Mouse (Mus musculus) liver, embryonic 15.5 days (tissue): ENCODE measurements around the gene Hddc3. TPM values are rescaled to one million over a fixed set of nuclear protein-coding genes. Genes with fewer than 3 reads are reported as not detected.

Experiments
- ATAC-seq: fragments of 200-750 bp; cut with Nextera tagmentation; 2 replicates; pipeline ENCODE4 v1.8.0; 2017; ENCODE audit warnings: moderate number of reproducible peaks, mild to moderate bottlenecking, moderate library complexity; ENCODE audit not compliant: insufficient read depth
- H3K27ac ChIP-seq: fragments of 300-500 bp; sonication (generic); replicated peaks from 2 replicates; pipeline ENCODE4 v1.5.1; 2015; ENCODE audit warnings: mild to moderate bottlenecking, inconsistent platforms
- H3K27me3 ChIP-seq: fragments of 300-500 bp; sonication (generic); 2 replicates; pipeline ENCODE4 v1.6.1; 2015; ENCODE audit warnings: mild to moderate bottlenecking, inconsistent platforms
- H3K36me3 ChIP-seq: fragments of 300-500 bp; sonication (generic); replicated peaks from 2 replicates; pipeline ENCODE4 v1.6.1; 2015; ENCODE audit warnings: moderate library complexity, mild to moderate bottlenecking, inconsistent platforms
- H3K4me1 ChIP-seq: fragments of 300-500 bp; sonication (generic); replicated peaks from 2 replicates; pipeline ENCODE4 v1.6.1; 2015; ENCODE audit warnings: inconsistent platforms
- H3K4me2 ChIP-seq: fragments of 300-500 bp; sonication (generic); 2 replicates; pipeline ENCODE4 v1.6.1; 2015; ENCODE audit warnings: moderate library complexity, mild to moderate bottlenecking, inconsistent platforms
- H3K4me3 ChIP-seq: fragments of 300-500 bp; sonication (generic); replicated peaks from 2 replicates; pipeline ENCODE4 v1.5.1; 2015; ENCODE audit warnings: mild to moderate bottlenecking, inconsistent platforms
- H3K9ac ChIP-seq: fragments of 300-500 bp; sonication (generic); 2 replicates; pipeline ENCODE4 v1.6.1; 2015; ENCODE audit warnings: moderate library complexity, mild to moderate bottlenecking, inconsistent platforms
- H3K9me3 ChIP-seq: fragments of 300-500 bp; sonication (generic); replicated peaks from 2 replicates; pipeline ENCODE4 v1.6.1; 2016; ENCODE audit warnings: inconsistent platforms
- WGBS: fragments of 180-500 bp; shearing (Covaris S2); methylation state at CpG from one replicate; pipeline ENCODE4 v1.1.7; 2015; ENCODE audit warnings: mixed read lengths; ENCODE audit not compliant: insufficient replicate concordance; 5-methylcytosine and 5-hydroxymethylcytosine counted together
- polyA plus RNA-seq: library from polyadenylated mRNA; unstranded; fragments of >200 nt; fragmentation: Nextera tagmentation; extraction: Ambion mirVana; gene quantifications from 2 replicates; pipeline ENCODE4 v1.2.1, GENCODE M21; 2015

The Hddc3 gene
- polyA plus RNA-seq, 1 experiment from 2014 or later: 3.5 TPM

DNA sequence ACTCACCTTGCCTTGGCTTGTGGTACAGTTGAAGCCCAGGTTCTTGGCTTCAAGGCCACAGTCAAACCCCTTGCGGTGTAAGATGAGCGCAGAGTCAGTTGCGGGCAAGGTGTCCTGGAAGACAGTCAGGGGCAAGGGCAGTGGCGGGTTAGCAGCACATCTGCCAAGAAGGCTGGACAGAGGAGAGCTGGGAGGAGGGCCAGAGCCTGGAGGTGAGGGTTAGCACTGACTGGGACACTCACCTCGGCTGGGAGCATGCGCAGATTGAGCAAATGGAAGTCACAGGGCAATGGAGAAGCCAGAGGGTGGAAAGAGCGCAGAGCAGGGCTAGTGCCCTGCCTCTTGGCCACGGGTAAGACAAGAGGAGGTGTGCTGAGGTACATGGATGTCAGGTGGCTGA, 10.0 kb downstream of the Hddc3 start:
- no peak overlapping the region for H3K4me3 ChIP-seq
- H3K4me2 ChIP-seq: no peak overlapping the region
- no peak overlapping the region for H3K9ac ChIP-seq
- no peak for ATAC-seq
- H3K4me1 ChIP-seq: peaks cover 12% of the 10 kb centered on the region
- 83% methylated on average over 8 of the region's 8 CpGs for WGBS
- no peaks in the 10 kb centered on the region for H3K9me3 ChIP-seq
- H3K27ac ChIP-seq: no peak overlapping the region
- H3K36me3 ChIP-seq: peaks cover 37% of the 10 kb centered on the region; the same call in 1 of the 2 replicates
- no peaks in the 10 kb centered on the region for H3K27me3 ChIP-seq

DNA sequence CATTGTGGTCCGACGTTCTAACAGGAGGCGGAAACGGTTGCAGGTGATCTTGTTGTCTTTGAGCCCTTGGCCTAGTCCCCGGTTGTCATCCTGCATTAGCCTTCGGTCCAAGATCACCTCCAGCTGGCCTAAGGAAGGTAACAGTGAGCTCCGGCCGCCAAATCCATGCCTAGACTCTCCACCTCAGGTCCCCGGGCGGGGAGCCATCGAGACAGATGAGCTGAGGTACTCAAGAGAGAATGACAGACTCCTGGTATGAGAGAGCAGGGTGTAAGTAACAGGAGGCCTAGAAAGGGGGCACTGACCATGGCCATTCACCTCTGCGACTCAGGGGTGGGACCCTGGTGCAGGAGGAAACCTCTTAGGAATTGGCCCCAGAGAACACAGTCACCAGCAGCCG, 13.4 kb downstream of the Hddc3 start:
- ATAC-seq: no peak
- Histone ChIP-seq H3K4me3 (no peak overlapping the region), H3K9me3 (no peaks in the 10 kb centered on the region), H3K27me3 (no peaks in the 10 kb centered on the region), H3K4me1 (peaks cover 4% of the 10 kb centered on the region), H3K9ac (no peak overlapping the region), H3K4me2 (no peak overlapping the region), H3K36me3 (peaks cover 35% of the 10 kb centered on the region; the same call in 1 of the 2 replicates), H3K27ac (no peak overlapping the region)
- 78% methylated on average over 13 of the region's 13 CpGs for WGBS

DNA sequence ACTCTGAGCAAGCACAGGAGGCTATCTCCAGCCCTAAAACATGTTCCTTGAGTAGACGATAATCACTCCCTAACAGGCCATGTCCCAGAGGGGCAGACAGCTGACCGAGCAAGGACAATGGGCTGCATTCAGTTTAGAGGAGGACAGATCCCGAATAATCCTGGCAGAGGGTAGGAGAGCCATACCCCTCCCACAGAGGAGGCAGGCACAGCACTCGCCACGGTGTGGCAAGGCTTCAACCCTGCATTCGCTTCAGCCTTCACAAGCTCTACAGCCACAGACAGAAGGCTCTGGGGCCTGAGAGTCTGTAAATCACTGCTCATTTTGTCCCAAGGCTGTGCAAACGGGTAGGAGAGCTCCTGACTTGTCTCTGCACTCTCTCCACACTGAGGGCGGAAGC, 14.3 kb downstream of the Hddc3 start:
- H3K4me3 ChIP-seq: no peak overlapping the region
- no peak overlapping the region for H3K9ac ChIP-seq
- 76% methylated on average over 8 of the region's 8 CpGs for WGBS
- H3K36me3 ChIP-seq: peaks cover 32% of the 10 kb centered on the region; the same call in 1 of the 2 replicates
- no peaks in the 10 kb centered on the region for H3K9me3 ChIP-seq
- no peaks in the 10 kb centered on the region for H3K27me3 ChIP-seq
- H3K4me2 ChIP-seq: no peak overlapping the region
- H3K27ac ChIP-seq: no peak overlapping the region
- ATAC-seq: no peak
- no peaks in the 10 kb centered on the region for H3K4me1 ChIP-seq

DNA sequence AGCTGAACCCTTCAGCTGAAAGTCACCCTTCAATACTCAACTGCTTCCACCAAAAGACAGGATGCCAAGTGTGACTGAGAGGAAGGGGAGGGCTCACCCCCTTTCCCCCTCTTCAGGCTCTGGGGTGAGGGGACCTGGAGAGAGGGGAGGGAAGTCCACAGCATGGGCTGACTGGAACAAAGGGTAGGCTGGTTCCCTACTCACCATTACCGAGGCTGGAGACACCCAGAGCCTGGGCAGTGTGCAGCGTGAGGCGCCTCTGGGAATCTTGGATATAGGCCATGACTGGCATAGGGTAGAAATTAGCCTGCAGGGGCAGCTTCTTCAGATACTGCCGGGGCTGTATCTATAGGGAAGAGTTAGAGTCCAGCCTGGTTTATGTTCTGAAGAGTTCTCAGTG, 15.1 kb downstream of the Hddc3 start:
- Histone ChIP-seq H3K27ac (no peak overlapping the region), H3K36me3 (0 out of 2 replicates have a peak, but pooled peaks cover 28% of the 10 kb centered on the region), H3K27me3 (no peaks in the 10 kb centered on the region), H3K9me3 (no peaks in the 10 kb centered on the region), H3K4me2 (no peak overlapping the region), H3K4me1 (no peaks in the 10 kb centered on the region), H3K4me3 (no peak overlapping the region), H3K9ac (no peak overlapping the region)
- WGBS: 75% methylated on average over 4 of the region's 4 CpGs
- no peak for ATAC-seq

DNA sequence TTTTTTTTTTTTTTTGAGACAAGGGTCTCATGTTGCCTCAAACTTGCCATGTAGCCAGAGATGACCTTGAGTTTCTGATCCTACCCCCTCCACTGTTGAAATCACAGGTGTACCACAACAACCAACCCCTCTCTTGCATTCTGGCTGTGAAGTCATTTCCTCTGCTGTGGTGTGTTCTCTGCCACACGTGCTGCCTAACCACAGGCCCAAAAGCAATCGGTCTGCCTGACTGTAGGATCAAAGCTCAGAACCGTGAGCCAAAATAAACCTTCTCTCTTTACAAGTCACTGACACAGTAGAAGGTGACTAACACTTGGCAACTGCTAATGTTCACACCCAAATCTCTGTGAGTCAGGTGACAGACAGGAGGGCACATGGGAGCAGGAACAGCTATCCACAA, 17.5 kb downstream of the Hddc3 start:
- Histone ChIP-seq H3K4me2 (no peak overlapping the region), H3K27me3 (no peaks in the 10 kb centered on the region), H3K36me3 (peaks cover 40% of the 10 kb centered on the region; the same call in 1 of the 2 replicates), H3K27ac (no peak overlapping the region), H3K4me3 (no peak overlapping the region), H3K9ac (no peak overlapping the region), H3K4me1 (no peaks in the 10 kb centered on the region), H3K9me3 (no peaks in the 10 kb centered on the region)
- WGBS: 39% methylated on average over 3 of the region's 3 CpGs
- ATAC-seq: no peak

DNA sequence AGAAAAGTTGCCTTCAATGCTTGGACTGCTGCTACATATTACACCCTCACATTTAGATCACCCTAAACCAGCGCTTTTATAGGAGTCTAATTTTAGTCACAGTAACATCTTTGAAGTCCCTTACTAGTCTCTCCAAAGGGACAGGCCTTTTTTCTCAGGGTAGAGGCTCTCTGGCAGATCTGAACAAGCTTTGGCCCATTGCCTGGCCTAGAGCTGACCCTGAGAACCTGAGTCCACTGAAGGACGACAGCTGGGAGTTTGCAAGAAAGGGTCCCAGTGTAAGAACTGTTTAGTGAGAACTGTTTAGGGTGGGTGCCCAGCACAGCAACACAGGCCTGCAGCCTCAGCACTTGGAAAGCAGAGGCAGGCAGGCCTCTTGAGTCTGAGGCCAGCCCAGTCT, 22.9 kb downstream of the Hddc3 start:
- Histone ChIP-seq H3K9ac (no peak overlapping the region), H3K36me3 (peaks cover 37% of the 10 kb centered on the region), H3K4me1 (peaks cover 16% of the 10 kb centered on the region), H3K27ac (no peak overlapping the region), H3K4me3 (no peak overlapping the region), H3K27me3 (peaks cover 21% of the 10 kb centered on the region), H3K9me3 (no peaks in the 10 kb centered on the region), H3K4me2 (no peak overlapping the region)
- WGBS: 73% methylated on average over 2 of the region's 2 CpGs
- ATAC-seq: no peak

DNA sequence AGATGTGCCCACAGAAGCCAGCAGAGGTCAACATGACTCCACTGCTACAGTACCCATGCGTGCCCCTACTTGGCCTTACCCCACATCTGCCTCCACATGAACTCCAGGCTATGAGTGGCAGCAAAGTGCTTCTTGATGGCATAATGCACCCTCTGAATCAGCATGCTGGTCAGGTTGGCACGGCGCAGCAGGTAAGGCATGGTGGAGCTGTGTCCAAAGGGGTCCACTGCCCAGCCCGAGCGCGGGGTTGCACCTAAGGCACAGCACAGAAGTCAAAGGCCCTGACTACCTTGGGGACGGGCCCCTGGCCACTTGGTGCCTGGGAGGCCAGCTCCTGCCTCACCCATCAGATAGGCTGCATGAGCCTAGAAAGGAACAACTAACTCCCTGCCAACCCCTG, 24.3 kb downstream of the Hddc3 start:
- no peak overlapping the region for H3K9ac ChIP-seq
- no peak overlapping the region for H3K4me3 ChIP-seq
- 78% methylated on average over 7 of the region's 7 CpGs for WGBS
- H3K9me3 ChIP-seq: no peaks in the 10 kb centered on the region
- peaks cover 32% of the 10 kb centered on the region for H3K36me3 ChIP-seq
- H3K27me3 ChIP-seq: peaks cover 36% of the 10 kb centered on the region
- ATAC-seq: no peak
- peaks cover 24% of the 10 kb centered on the region for H3K4me1 ChIP-seq
- no peak overlapping the region for H3K27ac ChIP-seq
- H3K4me2 ChIP-seq: no peak overlapping the region

DNA sequence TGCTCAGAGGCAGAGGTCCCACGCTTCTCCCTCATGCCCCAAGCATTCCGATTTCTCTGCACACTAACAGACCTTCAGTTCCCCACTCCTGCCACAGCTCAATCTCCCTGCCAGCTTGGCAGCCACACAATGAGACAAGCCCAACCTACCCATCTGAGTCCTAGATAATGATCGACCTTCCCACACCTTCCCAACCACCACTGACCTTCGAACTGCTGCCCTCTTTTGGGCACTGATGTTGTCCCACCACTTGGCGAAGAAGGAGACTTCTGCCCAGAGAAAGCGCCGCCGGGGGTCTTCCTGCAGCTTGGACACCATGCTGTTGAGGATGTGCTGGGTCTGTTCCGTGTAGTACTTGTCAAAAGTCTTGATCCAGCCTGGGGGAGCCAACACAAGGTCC, 25.1 kb downstream of the Hddc3 start:
- H3K9ac ChIP-seq: no peak overlapping the region
- no peaks in the 10 kb centered on the region for H3K9me3 ChIP-seq
- no peak overlapping the region for H3K4me2 ChIP-seq
- H3K27ac ChIP-seq: no peak overlapping the region
- H3K27me3 ChIP-seq: peaks cover 39% of the 10 kb centered on the region
- WGBS: 70% methylated on average over 9 of the region's 9 CpGs
- no peak for ATAC-seq
- H3K4me3 ChIP-seq: no peak overlapping the region
- peaks cover 24% of the 10 kb centered on the region for H3K4me1 ChIP-seq
- H3K36me3 ChIP-seq: peaks cover 29% of the 10 kb centered on the region

DNA sequence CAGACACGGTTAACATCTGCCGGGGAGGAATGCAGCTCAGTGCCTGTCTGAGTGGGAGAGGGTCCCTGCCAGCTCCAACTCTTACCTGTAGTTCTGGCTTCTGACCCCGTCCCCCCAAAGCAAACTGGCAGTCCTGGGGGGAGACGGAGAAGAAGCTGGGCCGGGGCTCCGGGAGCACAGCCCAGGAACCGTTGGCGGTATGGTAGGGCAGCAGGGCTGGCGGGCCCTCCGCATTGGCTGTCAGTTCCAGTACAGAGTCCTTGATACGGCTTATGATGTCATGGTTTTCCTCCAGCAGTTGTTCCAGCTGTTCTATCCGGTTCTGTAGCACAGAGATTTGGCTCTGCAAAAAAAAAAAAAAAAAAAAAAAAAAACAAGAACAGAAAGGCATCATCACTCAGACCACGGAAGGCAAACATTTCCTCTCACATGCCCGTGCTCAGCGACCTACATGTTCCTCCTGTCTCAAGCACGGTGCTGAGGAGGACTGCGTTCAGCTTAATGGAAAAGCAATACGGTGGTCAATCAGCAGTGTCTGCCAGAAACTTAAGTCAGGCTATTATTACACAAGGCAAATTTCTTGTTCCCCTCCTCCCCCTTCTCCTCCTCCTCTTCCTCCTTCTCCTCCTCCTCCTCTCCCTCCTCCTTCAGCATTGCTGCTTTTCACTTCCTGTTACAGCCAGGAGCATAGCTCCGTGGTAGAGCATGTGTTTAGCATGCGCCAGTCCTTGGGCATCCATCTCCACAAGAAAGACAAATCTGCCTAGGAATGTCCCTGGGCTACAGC, 25.9 kb downstream of the Hddc3 start:
- WGBS: 58% methylated on average over 20 of the region's 20 CpGs
- no peaks in the 10 kb centered on the region for H3K9me3 ChIP-seq
- ATAC-seq: no peak

DNA sequence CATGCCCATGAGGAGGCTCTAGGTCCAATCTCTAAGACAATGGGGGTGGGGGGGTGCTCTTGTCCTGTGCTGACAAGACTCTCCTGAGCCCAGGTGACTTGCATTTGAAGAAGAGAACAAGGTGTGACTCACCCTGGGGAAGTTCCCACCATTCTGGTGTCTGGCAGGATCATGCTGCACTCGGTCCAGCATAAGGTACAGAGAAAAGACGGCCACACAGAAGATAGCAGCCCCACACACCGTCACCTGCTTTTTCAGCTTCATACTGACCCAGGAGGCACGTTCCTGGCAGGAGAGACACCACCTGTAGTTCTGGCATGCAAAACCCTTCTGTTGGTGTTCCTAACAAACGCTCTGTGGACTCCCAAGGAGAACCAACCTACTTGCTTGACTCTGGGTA, 26.6 kb downstream of the Hddc3 start:
- Histone ChIP-seq H3K27ac (no peak overlapping the region), H3K27me3 (peaks cover 47% of the 10 kb centered on the region), H3K4me3 (no peak overlapping the region), H3K9me3 (no peaks in the 10 kb centered on the region), H3K4me1 (peaks cover 24% of the 10 kb centered on the region), H3K9ac (no peak overlapping the region), H3K4me2 (peak overlapping the region; percentile 89), H3K36me3 (peaks cover 16% of the 10 kb centered on the region)
- ATAC-seq: no peak
- 43% methylated on average over 5 of the region's 5 CpGs for WGBS

More for the DNA sequence above, 25.9 kb downstream of the Hddc3 start:
- Histone ChIP-seq H3K4me2 (peak overlapping the region; percentile 89; the same call in 1 of the 2 replicates), H3K4me1 (peaks cover 24% of the 10 kb centered on the region), H3K4me3 (no peak overlapping the region), H3K27me3 (peaks cover 46% of the 10 kb centered on the region), H3K27ac (no peak overlapping the region), H3K9ac (no peak overlapping the region), H3K36me3 (peaks cover 22% of the 10 kb centered on the region)

DNA sequence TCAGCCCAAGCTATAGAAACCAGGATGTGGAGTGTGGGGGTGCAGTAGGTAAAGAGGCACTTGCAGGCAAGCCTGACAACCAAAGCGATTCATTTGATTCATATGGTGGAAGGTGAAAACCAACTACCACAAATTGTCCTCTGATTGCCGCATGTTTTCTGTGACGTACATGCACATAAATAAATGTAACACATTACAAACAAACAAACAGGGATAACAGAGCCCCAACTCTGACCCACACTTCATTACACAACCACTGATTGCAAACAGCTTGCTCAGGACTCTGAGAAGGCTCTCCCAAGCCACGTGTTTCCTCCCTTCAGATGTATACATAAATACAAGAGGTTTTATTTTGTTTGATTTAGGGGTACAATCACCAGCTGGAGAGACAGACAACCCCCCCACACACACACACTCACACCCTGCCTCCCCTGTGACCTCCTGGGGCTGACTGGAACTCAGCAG, 27.1 kb downstream of the Hddc3 start:
- WGBS: 31% methylated on average over 4 of the region's 4 CpGs
- H3K4me2 ChIP-seq: peak overlapping the region; percentile 89
- peaks cover 47% of the 10 kb centered on the region for H3K27me3 ChIP-seq
- ATAC-seq: no peak
- H3K36me3 ChIP-seq: peaks cover 16% of the 10 kb centered on the region
- H3K4me1 ChIP-seq: peaks cover 24% of the 10 kb centered on the region
- H3K9me3 ChIP-seq: no peaks in the 10 kb centered on the region
- H3K27ac ChIP-seq: peak overlapping the region; percentile 70; the same call in 1 of the 2 replicates
- H3K9ac ChIP-seq: peak overlapping the region; percentile 60; the same call in 1 of the 2 replicates
- peak overlapping the region; percentile 69 for H3K4me3 ChIP-seq
